Mouse (Mus musculus) hindbrain, embryonic 13.5 days (tissue): ENCODE data around the gene Akt1s1. TPM values are rescaled to one million over a fixed set of nuclear protein-coding genes. Genes with fewer than 3 reads are reported as not detected.

Experiments used
- ATAC-seq: fragments of 200-750 bp; cut with Nextera tagmentation; 2 replicates; pipeline ENCODE4 v1.8.0; 2017; ENCODE audit warnings: moderate TSS enrichment; ENCODE audit not compliant: low FRiP score
- H3K27ac ChIP-seq: fragments of 300-500 bp; sonication (generic); 2 replicates; pipeline ENCODE4 v1.5.1; 2015; ENCODE audit warnings: inconsistent platforms, mild to moderate bottlenecking, moderate library complexity
- H3K27me3 ChIP-seq: fragments of 300-500 bp; sonication (generic); 2 replicates; pipeline ENCODE4 v1.6.1; 2015; ENCODE audit warnings: mild to moderate bottlenecking, inconsistent platforms
- H3K36me3 ChIP-seq: fragments of 300-500 bp; sonication (generic); 2 replicates; pipeline ENCODE4 v1.6.1; 2015; ENCODE audit warnings: mild to moderate bottlenecking, inconsistent platforms
- H3K4me1 ChIP-seq: fragments of 300-500 bp; sonication (generic); replicated peaks from 2 replicates; pipeline ENCODE4 v1.6.1; 2015; ENCODE audit warnings: inconsistent platforms
- H3K4me2 ChIP-seq: fragments of 300-500 bp; sonication (generic); 2 replicates; pipeline ENCODE4 v1.6.1; 2015; ENCODE audit warnings: inconsistent platforms, mild to moderate bottlenecking, moderate library complexity
- H3K4me3 ChIP-seq: fragments of 300-500 bp; sonication (generic); 2 replicates; pipeline ENCODE4 v1.5.1; 2015; ENCODE audit warnings: mild to moderate bottlenecking, inconsistent platforms
- H3K9ac ChIP-seq: fragments of 300-500 bp; sonication (generic); 2 replicates; pipeline ENCODE4 v1.6.1; 2015; ENCODE audit warnings: mild to moderate bottlenecking, inconsistent platforms
- H3K9me3 ChIP-seq: fragments of 300-500 bp; sonication (generic); 2 replicates; pipeline ENCODE4 v1.6.1; 2016; ENCODE audit warnings: inconsistent platforms
- WGBS: fragments of 180-500 bp; shearing (Covaris S2); methylation state at CpG from one replicate; pipeline ENCODE4 v1.1.7; 2015; 5-methylcytosine and 5-hydroxymethylcytosine counted together
- polyA plus RNA-seq: library from polyadenylated mRNA; unstranded; fragments of >200 nt; fragmentation: Nextera tagmentation; extraction: Ambion mirVana; gene quantifications from 2 replicates; pipeline ENCODE4 v1.2.1, GENCODE M21; 2015

Gene Akt1s1
- 86.8 and 93.7 TPM in 2 replicates for polyA plus RNA-seq

DNA sequence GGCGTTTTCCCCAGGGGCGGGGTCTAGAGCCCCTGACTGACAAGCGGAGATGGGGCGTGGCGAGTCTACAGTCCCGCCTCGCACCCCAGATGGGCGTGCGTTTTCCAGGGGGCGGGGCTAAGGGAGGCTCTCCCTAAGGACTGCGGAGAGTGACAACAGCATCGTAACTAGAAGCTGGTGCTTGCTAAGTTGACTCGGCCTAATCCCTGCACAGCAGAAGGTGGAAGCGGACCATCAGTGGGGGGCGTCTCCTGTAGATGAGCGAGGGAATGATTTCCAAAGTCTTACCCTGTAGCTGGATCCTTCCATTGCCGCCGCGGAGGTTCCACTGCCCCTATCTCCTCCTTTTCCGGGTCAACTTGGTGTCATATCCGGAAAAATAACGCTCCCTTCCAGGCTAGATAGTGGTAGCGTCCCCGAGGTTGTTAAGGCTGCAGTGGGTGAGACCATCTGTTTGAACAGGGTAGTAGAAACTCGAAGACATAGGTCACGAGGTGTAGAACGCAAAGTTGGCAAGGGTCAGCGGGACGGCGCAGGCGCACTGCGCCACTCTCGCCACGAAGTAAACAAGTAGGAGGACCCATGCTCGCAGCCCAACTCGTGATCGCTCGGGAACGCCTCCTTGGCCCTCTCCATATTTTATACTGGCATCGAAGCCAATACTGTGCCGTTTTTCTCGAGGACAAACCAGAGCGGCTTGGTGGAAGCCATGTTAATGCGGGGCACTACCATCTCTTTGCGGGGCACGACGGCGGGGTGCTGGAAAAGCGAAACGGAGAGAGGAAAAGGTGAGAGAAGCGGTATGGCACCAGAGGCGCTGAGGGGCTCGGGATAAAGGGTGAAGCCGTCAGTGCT, at the start of gene Akt1s1, which contains the start of gene Tbc1d17:
Gene Akt1s1, plus strand, starts transcription at position 431 of the 855 bp plus-strand sequence.
Gene Tbc1d17, minus strand, starts transcription at position 519 of the 855 bp plus-strand sequence.
- no peaks in the 10 kb centered on the region for H3K27me3 ChIP-seq
- no peaks in the 10 kb centered on the region for H3K9me3 ChIP-seq
- under 1% methylated on average over 54 of the region's 54 CpGs for WGBS
- H3K27ac ChIP-seq: peak within 1 kb of the TSS; percentile 98
- H3K36me3 ChIP-seq: peaks cover 49% of the 10 kb centered on the region
- H3K4me3 ChIP-seq: peak within 1 kb of the TSS; percentile 78
- peak; percentile 87 for ATAC-seq
- H3K4me1 ChIP-seq: peaks cover 50% of the 10 kb centered on the region
- peak within 1 kb of the TSS; percentile 86 for H3K4me2 ChIP-seq
- peak within 1 kb of the TSS; percentile 87 for H3K9ac ChIP-seq

DNA sequence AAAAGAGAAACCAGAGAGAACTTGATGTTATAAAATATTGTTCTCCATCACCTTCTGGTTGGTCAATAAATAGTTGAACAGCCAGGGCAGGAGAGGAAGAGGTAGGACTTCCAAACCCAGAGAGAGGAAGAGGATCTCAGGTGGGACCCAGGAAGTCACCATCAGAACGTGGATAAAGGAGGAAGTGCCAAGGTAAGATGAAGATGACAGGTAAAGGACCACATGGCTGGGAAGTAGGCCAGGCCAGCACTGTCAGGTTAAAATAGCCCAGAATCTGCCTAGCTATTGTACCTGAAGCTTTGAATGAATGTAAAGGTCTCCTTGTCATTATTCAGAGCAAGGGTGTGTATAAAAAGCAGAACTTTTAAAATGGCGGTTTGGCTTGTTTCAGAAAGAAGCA, 39.9 kb upstream of the Akt1s1 start:
- Histone ChIP-seq H3K9ac (no peak overlapping the region), H3K4me2 (no peak overlapping the region), H3K4me3 (no peak overlapping the region), H3K27me3 (0 out of 2 replicates have a peak, but pooled peaks cover 5% of the 10 kb centered on the region), H3K27ac (no peak overlapping the region), H3K4me1 (no peaks in the 10 kb centered on the region), H3K9me3 (no peaks in the 10 kb centered on the region), H3K36me3 (peaks cover 10% of the 10 kb centered on the region; the same call in 1 of the 2 replicates)
- 86% methylated on average over 2 of the region's 2 CpGs for WGBS
- ATAC-seq: no peak

DNA sequence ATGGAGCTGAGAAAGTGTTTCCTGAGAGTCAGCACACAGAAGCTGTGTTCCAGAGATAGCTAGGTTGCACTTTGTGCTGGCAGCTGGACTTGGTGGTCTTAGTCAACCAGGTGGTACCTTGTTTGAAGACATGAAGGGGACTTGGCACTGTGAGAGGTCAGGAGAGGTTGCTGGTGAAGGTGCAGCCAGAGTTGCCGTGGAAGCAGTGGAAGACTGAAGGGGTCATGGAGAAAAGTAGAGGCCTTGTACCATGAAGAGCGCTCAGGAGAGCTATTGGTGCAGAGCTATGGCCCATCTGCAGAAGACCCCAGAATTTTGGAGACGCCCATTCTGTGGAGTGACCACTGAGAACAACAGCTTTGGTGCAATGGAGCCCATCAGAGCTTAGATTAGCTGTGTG, 39.3 kb upstream of the Akt1s1 start:
- Histone ChIP-seq H3K4me1 (no peaks in the 10 kb centered on the region), H3K27me3 (0 out of 2 replicates have a peak, but pooled peaks cover 5% of the 10 kb centered on the region), H3K9ac (no peak overlapping the region), H3K36me3 (peaks cover 10% of the 10 kb centered on the region; the same call in 1 of the 2 replicates), H3K27ac (no peak overlapping the region), H3K9me3 (no peaks in the 10 kb centered on the region), H3K4me3 (no peak overlapping the region), H3K4me2 (no peak overlapping the region)
- 89% methylated on average over 3 of the region's 3 CpGs for WGBS
- no peak for ATAC-seq

DNA sequence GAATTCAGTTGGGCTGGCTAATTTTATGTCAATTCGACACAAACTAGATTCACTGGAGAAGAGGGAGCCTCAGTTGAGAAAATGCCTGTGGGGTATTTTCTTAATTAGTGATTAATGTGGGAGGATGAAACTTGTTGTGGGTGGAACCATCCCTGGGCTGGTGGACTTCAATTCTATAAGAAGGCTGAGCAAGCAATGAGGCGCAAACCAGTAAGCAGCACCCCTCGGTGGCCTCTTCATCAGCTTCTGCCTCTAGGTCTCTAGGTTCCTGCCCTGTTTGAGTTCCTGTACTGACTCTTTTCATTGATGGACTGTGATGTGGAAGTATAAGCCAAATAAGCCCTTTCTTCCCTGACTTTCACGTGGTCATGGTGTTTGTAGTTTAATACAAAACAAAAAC, 38.4 kb upstream of the Akt1s1 start:
- Histone ChIP-seq H3K27me3 (0 out of 2 replicates have a peak, but pooled peaks cover 5% of the 10 kb centered on the region), H3K4me3 (no peak overlapping the region), H3K4me1 (peaks cover 7% of the 10 kb centered on the region), H3K9ac (no peak overlapping the region), H3K9me3 (no peaks in the 10 kb centered on the region), H3K27ac (no peak overlapping the region), H3K4me2 (no peak overlapping the region), H3K36me3 (peaks cover 10% of the 10 kb centered on the region; the same call in 1 of the 2 replicates)
- 82% methylated on average over 4 of the region's 4 CpGs for WGBS
- ATAC-seq: no peak

DNA sequence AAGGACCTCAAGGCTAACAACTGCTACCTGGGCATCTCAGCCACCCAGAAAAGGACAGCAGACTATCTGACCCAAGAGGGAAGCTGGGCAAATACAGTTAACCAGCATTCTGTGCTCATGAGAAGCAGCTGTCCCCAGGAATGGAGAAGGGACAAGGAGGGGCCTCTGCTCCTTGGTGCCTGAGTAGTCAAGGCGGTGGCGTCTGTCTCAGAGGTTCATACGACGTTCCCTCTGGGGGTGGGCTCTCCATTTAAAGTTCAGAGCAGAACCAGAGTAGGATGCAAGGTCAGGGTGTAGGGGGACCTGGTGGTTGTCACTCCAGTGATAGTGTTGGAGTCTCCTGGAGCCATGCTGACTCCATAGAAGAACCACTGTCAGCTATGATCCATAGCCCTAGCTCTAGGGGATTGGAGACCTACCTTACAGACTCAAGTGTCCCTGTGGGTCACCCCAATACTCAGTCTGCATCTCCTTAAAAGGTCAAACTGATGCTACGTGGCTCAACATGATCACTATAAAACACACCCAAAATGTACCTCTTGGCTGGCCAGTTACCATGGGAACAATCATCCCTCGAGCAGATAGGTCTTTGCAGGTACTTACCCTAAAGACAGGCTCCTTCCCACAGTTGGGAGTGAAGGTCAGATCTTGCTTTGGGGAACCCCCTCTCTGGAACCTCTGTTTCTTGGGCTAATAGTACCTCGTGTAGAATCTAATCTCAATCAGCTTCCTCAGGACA, 37.8 kb upstream of the Akt1s1 start:
- Histone ChIP-seq H3K9ac (no peak overlapping the region), H3K4me3 (no peak overlapping the region)
- 95% methylated on average over 7 of the region's 7 CpGs for WGBS

DNA sequence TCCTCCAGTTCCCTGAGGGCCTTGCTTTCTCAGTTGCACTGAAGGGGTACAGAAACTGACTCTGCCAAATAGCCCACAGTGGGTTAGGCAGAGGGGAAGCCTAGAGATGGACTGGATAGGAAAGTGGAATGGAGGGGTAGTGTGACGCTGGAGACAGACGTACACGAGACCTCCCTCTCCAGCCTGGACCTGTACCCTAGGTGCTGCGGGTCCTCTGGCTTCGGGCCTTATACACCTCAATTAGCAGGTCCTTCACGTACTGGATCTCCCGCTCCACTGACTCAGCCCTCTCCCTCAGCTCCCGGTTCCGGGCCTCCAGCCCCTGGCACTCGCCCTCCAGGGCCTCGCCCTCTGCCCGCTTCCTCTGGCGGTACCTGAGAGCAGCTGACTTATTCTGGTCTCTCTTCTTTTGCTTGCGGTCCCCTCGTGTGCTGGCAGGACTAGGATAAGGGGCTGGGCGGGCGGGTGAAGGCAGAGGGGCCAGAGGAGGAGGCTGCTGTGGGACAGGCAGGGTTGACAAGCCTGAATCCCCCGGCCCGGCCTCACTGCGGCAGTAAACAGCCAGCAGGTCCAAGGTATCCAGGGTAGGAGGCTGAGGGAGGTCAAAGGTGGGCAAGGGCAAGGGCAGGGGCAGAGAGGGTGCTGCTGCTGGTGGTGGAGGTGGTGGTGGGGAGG, 36.0 kb upstream of the Akt1s1 start:
- H3K4me1 ChIP-seq: peaks cover 18% of the 10 kb centered on the region
- H3K36me3 ChIP-seq: peaks cover 10% of the 10 kb centered on the region; the same call in 1 of the 2 replicates
- WGBS: 90% methylated on average over 19 of the region's 20 CpGs
- H3K9ac ChIP-seq: no peak overlapping the region
- no peak for ATAC-seq
- no peaks in the 10 kb centered on the region for H3K9me3 ChIP-seq
- H3K27ac ChIP-seq: no peak overlapping the region
- no peaks in the 10 kb centered on the region for H3K27me3 ChIP-seq
- H3K4me2 ChIP-seq: no peak overlapping the region
- no peak overlapping the region for H3K4me3 ChIP-seq

More for the DNA sequence above, 37.8 kb upstream of the Akt1s1 start:
- peaks cover 8% of the 10 kb centered on the region for H3K4me1 ChIP-seq
- H3K27ac ChIP-seq: no peak overlapping the region
- H3K36me3 ChIP-seq: peaks cover 10% of the 10 kb centered on the region; the same call in 1 of the 2 replicates
- H3K27me3 ChIP-seq: 0 out of 2 replicates have a peak, but pooled peaks cover 2% of the 10 kb centered on the region
- no peak for ATAC-seq
- H3K9me3 ChIP-seq: no peaks in the 10 kb centered on the region
- H3K4me2 ChIP-seq: no peak overlapping the region

DNA sequence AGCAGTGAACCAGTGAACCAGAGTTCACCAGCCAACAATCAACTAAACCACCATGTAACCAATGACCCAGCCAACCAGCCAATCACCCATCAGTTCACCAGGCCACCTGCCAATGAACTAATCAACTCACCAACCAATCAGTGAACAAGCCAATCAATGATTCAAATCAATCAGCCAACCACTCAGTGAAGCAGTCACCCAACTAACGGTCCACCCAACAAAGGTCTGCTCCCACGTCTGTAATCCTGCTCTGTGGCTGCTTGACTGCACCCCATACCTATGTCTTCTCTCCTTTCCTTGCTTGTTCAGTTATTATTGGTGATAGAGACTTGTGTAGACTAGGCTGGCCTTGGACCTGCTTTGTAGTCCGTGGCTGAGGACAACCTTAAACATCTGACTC, 34.8 kb upstream of the Akt1s1 start:
- no peak overlapping the region for H3K4me2 ChIP-seq
- no peak overlapping the region for H3K9ac ChIP-seq

DNA sequence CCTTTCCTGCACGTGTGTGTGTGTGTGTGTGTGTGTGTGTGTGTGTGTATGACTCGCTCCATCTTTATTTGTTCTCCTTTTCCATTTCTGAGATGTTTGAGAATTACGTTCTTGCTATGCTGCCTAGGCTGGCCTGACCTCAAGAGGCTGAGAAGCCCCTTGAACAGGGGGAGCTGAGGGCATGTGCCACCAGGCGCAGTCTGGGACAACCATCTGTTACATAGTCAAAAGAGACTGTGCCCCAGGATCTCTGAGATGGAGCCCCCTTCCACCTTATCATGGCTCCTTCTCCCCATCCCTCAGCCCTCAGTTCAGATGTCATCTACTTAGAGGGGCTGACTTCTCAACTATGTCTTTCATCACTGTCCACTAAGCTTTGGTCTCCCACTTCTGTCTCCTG, 34.4 kb upstream of the Akt1s1 start:
- H3K27ac ChIP-seq: no peak overlapping the region
- WGBS: 86% methylated on average over 4 of the region's 4 CpGs
- H3K9me3 ChIP-seq: no peaks in the 10 kb centered on the region
- no peak for ATAC-seq
- peaks cover 34% of the 10 kb centered on the region for H3K4me1 ChIP-seq
- H3K4me3 ChIP-seq: no peak overlapping the region
- H3K36me3 ChIP-seq: peaks cover 10% of the 10 kb centered on the region; the same call in 1 of the 2 replicates
- no peak overlapping the region for H3K9ac ChIP-seq
- H3K27me3 ChIP-seq: no peaks in the 10 kb centered on the region
- H3K4me2 ChIP-seq: no peak overlapping the region

More for the DNA sequence above, 34.8 kb upstream of the Akt1s1 start:
- no peaks in the 10 kb centered on the region for H3K9me3 ChIP-seq
- 92% methylated on average over 3 of the region's 3 CpGs for WGBS
- no peak overlapping the region for H3K27ac ChIP-seq
- no peak overlapping the region for H3K4me3 ChIP-seq
- ATAC-seq: no peak
- no peaks in the 10 kb centered on the region for H3K27me3 ChIP-seq
- H3K4me1 ChIP-seq: peaks cover 30% of the 10 kb centered on the region
- H3K36me3 ChIP-seq: peaks cover 10% of the 10 kb centered on the region; the same call in 1 of the 2 replicates

DNA sequence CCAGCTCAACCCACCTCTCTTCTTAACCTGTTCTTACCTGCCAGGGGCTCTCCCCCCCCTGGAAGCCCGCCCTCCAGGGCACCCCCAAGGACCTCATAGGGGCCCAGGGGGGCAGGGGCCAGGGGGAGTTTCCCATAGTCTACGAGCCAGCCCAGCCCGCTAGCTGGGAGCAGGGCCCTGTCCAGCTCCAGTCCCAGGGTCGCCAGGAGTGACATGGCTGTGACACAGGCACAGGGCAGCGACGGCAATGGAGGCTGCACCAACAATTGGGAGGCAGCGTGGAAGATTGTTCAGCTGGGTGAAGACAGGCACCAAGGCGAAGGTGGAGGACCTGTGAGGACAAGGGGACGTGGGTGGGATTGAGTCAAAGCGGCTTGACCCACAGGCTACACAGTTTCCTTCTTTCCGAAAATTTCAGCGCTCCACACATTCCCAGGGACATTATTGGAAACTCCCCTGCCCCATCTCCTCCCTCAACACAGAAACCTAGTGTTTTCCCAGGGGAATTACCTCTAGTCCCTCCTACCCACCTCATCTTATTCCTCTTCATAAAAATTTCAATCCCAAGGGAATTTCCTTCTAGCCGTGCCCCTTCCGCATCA, 33.7 kb upstream of the Akt1s1 start:
- Histone ChIP-seq H3K9me3 (no peaks in the 10 kb centered on the region), H3K4me1 (peaks cover 41% of the 10 kb centered on the region), H3K27ac (peak overlapping the region; percentile 94), H3K27me3 (no peaks in the 10 kb centered on the region), H3K9ac (peak overlapping the region; percentile 40; the same call in 1 of the 2 replicates), H3K36me3 (peaks cover 10% of the 10 kb centered on the region; the same call in 1 of the 2 replicates), H3K4me2 (peak overlapping the region; percentile 83), H3K4me3 (peak overlapping the region; percentile 84)
- peak; percentile 5; the same call in 1 of the 2 replicates for ATAC-seq
- WGBS: 22% methylated on average over 14 of the region's 14 CpGs

DNA sequence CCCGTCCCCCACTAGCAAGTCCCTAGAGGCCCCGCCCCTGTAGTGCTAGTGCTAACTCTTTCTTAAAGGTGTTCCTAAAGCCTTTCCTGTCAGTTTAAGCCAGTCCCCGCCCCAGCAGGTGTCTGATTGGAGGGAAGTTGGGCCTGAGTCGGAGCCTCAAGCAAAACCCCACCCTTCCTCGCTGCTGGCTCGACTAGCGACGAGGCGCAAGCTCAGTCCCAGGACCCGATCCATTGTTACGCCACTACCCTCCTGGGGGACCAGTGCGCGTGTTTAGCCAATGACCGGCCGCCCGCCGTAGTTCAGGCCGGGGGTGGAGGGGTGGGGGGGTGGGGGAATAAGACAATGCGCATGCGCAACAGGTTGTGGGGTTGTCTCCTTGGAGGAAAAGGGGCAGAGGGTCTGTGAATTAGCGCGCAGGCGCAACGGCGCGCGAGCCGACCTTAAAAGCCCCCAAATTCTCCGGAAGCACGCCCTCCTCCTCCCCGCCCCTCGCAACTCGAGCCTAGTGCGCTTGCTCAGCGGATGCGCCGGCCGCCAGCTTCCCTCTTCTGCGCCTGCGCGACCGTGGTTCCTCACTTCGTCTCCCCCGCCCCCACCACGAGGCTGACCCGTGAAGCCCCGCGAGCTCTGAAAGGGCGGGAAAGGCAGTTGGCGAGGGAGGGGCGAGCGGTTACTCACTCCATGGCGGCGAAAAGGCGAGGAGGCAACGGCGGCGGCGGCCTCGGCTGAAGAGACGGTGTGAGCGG, 32.9 kb upstream of the Akt1s1 start, which contains the start of the genes Nup62 and Il4i1:
Gene Nup62, plus strand, starts transcription at position 368 of the 749 bp plus-strand sequence.
Gene Il4i1, plus strand, starts transcription at position 667 of the 749 bp plus-strand sequence.
- Histone ChIP-seq H3K36me3 (peaks cover 7% of the 10 kb centered on the region; the same call in 1 of the 2 replicates), H3K4me1 (peaks cover 46% of the 10 kb centered on the region), H3K9me3 (no peaks in the 10 kb centered on the region), H3K27ac (peak within 1 kb of the TSS; percentile 94), H3K9ac (peak within 1 kb of the TSS; percentile 93), H3K4me2 (peak within 1 kb of the TSS; percentile 83), H3K27me3 (no peaks in the 10 kb centered on the region), H3K4me3 (peak within 1 kb of the TSS; percentile 84)
- peak; percentile 95 for ATAC-seq
- WGBS: 0% methylated on average over 62 of the region's 62 CpGs
